Mouse (Mus musculus) adrenal gland, postnatal 14 days (tissue): ENCODE data around the gene Igf2bp2. TPM values are rescaled to one million over a fixed set of nuclear protein-coding genes. Genes with fewer than 3 reads are reported as not detected.
A peak's percentile ranks its signal among the peaks of the same experiment; 100 is the strongest.

Source experiments
- DNase-seq: peaks from one replicate; pipeline ENCODE4 v3.0.0; 2021; ENCODE audit warnings: mixed read lengths
- total RNA-seq: library from RNA; stranded (reverse); gene quantifications from 2 replicates; pipeline ENCODE4 v1.2.3, GENCODE M21; 2021

The Igf2bp2 gene
- total RNA-seq, 1 experiment from 2014 or later, result 12.8 TPM

- no peak for DNase-seq
Observed at GRCm38 (mm10) chr16:22149076-22149475, 14.0 kb downstream of the Igf2bp2 start.

- no peak for DNase-seq
Observed at GRCm38 (mm10) chr16:22147131-22147530, 16.0 kb downstream of the Igf2bp2 start.

GRCm38 (mm10) chr16:22146071-22146470 lies 17.0 kb downstream of the Igf2bp2 start:
- DNase-seq, result no peak

GRCm38 (mm10) chr16:22144490-22144889 lies 18.6 kb downstream of the Igf2bp2 start:
- DNase-seq, result no peak

- DNase-seq, result no peak
Observed at GRCm38 (mm10) chr16:22140861-22141260, 22.2 kb downstream of the Igf2bp2 start.

- no peak for DNase-seq
Observed at GRCm38 (mm10) chr16:22139821-22140220, 23.3 kb downstream of the Igf2bp2 start.

GRCm38 (mm10) chr16:22136198-22136597 lies 26.9 kb downstream of the Igf2bp2 start:
- DNase-seq, result no peak

GRCm38 (mm10) chr16:22131321-22131720 lies 31.8 kb downstream of the Igf2bp2 start:
- no peak for DNase-seq

GRCm38 (mm10) chr16:22129511-22129910 lies 33.6 kb downstream of the Igf2bp2 start:
- no peak for DNase-seq

GRCm38 (mm10) chr16:22128595-22128994 lies 34.5 kb downstream of the Igf2bp2 start:
- DNase-seq, result no peak

- DNase-seq, result no peak
Observed at GRCm38 (mm10) chr16:22127806-22128205, 35.3 kb downstream of the Igf2bp2 start.

GRCm38 (mm10) chr16:22126936-22127335 lies 36.2 kb downstream of the Igf2bp2 start:
- no peak for DNase-seq

GRCm38 (mm10) chr16:22124325-22124918 lies 38.7 kb downstream of the Igf2bp2 start:
- DNase-seq, result no peak

GRCm38 (mm10) chr16:22123658-22124057 lies 39.4 kb downstream of the Igf2bp2 start:
- peak; percentile 82 for DNase-seq

GRCm38 (mm10) chr16:22121109-22121508 lies 42.0 kb downstream of the Igf2bp2 start:
- DNase-seq, result peak; percentile 48

GRCm38 (mm10) chr16:22119524-22119923 lies 43.6 kb downstream of the Igf2bp2 start:
- DNase-seq, result peak; percentile 38

- peak; percentile 32 for DNase-seq
Observed at GRCm38 (mm10) chr16:22118716-22119501, 44.2 kb downstream of the Igf2bp2 start.

GRCm38 (mm10) chr16:22118151-22118550 lies 44.9 kb downstream of the Igf2bp2 start:
- DNase-seq, result peak; percentile 37

GRCm38 (mm10) chr16:22116748-22117147 lies 46.4 kb downstream of the Igf2bp2 start:
- no peak for DNase-seq

- no peak for DNase-seq
Observed at GRCm38 (mm10) chr16:22116058-22116457, 47.0 kb downstream of the Igf2bp2 start.

GRCm38 (mm10) chr16:22110036-22110435 lies 53.1 kb downstream of the Igf2bp2 start:
- no peak for DNase-seq

- no peak for DNase-seq
Observed at GRCm38 (mm10) chr16:22109159-22109558, 53.9 kb downstream of the Igf2bp2 start.

GRCm38 (mm10) chr16:22107897-22108516 lies 55.1 kb downstream of the Igf2bp2 start:
- DNase-seq, result peak; percentile 93
